Mouse (Mus musculus) frontal cortex, postnatal 14 days (tissue): Measurements from ENCODE around the gene Chrna5.
"Not testable (repeated sequence)": the region's sequence is repeated elsewhere in the genome, so short reads cannot be mapped to it uniquely, and the experiment has no call there.

Source experiments
- DNase-seq, 2 experiments: peaks; one replicate each; pipeline ENCODE4 v3.0.0; 2022; ENCODE audit warnings: low spot score in 2 of 2

Chrna5 gene

DNA sequence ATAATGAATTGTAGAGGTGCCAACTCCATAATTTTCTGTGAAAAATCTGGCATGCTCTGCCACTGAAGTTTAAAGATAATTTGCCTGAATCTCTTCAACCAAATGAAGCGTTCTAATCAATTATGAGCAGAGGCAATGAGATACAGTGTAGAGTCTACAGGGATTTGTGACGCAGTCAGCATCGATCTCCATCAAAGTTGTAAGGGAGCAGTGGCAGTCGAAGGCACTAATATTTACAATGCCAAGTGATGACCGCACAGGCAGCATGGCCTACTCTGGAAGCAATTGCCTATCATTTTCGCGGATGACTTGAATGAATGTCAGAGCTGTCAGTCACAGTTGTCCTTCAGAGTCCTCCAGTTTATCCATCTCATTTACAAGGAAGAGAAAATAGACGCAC, at the start of gene Chrna5:
Gene Chrna5 (plus strand): TSS at position 207 of the 400 bp plus-strand sequence.
- no peak for DNase-seq

DNA sequence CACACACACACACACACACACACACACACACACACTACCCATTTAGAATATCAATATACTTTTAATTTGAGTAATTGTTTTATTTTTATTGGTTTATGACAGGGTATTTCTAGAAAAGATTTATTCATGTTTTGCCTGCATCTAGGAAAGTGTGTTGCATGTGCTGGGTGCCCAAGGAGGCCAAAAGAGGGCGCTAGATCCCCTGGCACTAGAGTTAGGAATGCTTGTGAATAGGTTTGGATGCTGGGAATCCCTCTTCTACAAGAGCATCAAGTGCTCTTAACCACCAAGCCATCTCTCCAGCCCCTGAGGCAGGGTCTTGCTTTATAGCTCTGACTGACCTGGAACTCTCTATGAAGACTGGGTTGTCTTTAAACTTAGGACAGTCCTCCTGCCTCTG, 48.9 kb upstream of the Chrna5 start:
- no peak for DNase-seq

DNA sequence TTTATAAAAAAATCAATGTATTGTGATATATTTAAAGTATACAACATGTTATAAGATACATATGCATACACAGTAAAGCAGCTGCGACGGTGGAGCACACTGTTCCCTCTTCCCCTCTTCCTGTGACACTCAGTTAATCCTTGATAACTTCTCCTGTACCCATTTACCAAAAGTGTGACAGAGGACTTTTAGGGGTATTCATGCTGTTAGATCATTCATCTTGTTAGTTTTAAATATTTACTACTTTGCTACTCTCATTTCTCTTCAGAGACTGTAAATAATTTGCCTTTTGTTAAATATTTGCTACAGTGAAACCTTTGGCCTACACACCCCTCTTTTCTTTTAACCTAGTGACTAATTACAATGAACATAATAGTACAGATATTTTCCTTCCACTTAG, 48.3 kb upstream of the Chrna5 start:
- no peak for DNase-seq

DNA sequence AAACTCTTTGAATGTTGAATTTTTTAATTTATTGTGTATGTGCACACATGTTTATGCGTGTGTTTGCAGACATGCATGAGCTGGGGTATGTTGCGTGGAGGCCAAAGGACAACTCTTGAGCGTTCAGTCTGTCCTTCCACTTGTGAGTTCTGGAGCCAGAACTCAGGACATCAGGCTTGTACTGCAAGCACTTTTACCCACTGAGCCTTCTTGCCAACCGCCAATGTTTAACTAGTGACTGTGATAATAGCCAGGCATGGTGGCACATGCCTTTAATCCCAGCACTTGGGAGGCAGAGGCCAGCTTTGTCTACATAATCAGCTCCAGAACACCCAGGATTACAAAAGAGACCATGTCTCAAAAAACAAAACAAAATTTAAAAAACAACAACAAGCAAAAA, 38.6 kb upstream of the Chrna5 start:
- DNase-seq, result no peak

DNA sequence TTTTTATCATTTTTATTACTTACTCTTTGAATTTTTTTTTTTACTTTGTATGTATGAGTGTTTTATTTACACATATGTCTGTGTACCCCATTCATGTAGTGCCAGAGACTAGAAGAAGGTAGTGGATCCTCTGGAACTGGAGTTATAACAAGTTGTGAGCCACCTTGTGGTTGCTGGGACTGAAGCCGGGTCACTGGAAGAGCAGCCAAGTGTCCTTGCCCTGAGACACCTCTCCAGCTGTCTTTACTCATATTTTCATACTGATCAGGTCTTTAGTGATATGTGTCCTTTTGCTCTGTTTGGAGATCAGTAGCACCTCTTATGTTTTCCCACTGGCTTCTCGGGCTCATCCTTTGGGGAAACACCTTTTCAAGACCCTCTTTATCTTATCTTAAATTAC, 36.2 kb upstream of the Chrna5 start:
- DNase-seq, result no peak

DNA sequence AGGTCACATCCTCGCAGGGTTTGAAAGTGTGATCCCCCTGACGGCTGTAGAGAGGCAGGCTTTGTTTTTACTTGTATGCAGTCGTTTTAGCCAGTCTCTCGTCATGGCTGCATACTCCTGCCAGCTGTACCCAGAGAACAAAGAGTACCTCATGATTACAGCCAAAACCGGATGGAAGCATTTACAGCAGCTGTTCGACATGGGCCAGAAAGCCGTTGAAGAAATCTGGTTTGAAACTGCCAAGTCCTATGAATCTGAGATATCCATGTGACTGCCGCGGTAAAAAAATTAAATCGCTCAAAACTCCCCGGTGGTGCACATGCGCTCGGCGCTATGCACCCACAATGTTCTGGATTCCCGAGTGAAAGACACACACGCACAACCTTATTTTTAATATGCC, 34.4 kb upstream of the Chrna5 start:
- no peak for DNase-seq

DNA sequence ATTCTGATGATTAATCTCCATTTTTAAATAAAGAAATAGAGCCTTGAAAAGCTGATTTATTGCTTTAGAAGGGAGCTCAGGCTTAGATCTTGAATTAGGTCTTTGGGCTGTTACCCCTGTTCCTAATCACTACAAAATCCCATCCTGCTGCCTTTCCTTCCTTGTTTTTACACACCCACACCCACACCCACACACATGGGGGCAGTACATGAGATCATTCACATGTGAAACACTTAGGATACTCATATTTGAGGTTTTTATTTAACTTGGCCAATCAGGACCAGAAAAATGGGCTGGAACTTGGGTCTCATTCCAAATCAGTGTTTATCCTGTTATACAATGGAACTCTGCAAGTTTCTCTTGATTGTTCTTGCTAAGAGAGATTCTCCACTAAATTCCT, 31.2 kb upstream of the Chrna5 start:
- no peak for DNase-seq

DNA sequence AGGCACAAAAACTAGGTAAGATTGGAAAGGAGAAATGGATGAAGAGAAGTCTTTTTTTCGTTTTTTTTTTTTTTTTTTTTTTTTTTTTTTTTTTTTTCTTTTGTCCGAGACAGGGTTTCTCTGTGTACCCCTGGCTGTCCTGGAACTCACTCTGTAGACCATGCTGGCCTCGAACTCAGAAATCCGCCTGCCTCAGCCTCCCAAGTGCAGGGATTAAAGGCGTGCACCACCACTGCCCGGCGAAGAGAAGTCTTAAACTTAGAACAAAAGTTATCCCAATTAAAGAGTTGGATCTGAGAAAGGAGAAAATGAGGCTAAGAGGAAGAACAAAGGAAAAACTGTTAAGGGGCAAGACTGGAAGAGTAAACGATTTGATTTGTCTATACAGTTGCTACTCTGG, 30.5 kb upstream of the Chrna5 start:
- DNase-seq, result not testable (repeated sequence)

DNA sequence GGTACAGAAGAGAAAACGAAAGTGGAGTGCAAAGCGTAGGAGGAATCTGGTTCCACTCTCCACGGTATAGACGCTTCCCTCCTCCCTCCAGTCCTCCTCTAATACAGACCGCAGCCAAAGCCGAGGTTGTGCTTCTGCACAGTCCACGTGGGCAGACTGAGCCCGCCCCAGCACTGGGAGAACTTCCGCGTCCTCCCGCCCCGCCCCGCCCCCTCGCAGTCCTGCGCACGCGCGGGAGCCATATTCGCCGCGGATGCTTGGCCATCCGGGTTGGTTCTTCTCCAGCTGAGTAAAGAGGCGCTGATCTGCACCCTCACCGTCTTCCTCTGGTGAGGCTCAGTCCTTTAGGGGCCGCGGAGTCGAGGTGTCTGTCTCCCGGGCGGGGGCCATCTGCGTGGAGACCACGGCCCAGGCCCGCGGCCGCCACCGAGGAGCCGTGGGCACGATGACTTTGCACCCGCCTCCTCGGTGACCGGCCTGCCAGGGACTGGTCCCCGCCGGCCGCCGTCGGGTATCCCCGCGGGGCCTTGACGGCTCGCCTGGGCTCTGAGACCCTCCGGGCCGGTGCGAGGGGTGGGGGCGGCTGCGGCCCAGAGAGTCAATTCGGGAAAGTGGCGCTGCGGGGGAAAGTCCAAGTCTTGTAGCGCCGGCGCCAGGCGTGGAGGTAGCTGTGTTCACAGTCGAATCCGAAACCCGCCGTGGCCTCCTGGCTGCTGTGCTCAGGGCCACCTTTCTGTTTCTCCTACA, 29.9 kb upstream of the Chrna5 start, which contains the start of the genes Psma4 and AY074887:
Gene Psma4 (plus strand): TSS at position 216 of the 747 bp plus-strand sequence.
Gene AY074887 (minus strand): TSS at position 424 of the 747 bp plus-strand sequence.
- peak; percentile 64 to 80 for DNase-seq

DNA sequence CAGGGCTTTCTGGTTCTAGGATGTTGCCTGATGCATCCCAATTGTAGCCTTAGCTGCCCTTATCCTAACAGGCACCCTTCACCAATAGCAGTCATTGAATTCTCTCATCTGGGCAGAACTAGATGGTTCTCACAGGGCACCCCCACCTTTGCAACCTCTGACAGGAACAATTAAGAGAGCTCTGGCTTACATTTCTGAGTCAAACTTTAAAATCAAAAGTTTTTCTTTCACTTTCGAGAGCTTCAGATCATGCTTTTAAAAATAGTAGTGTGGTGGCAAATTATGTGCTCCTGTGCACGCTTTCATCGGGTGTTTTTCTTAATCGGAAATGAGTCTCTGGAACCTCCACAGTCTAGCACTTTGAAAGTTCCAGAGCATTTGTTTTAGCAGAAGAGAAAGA, 19.6 kb upstream of the Chrna5 start:
- DNase-seq, result no peak

DNA sequence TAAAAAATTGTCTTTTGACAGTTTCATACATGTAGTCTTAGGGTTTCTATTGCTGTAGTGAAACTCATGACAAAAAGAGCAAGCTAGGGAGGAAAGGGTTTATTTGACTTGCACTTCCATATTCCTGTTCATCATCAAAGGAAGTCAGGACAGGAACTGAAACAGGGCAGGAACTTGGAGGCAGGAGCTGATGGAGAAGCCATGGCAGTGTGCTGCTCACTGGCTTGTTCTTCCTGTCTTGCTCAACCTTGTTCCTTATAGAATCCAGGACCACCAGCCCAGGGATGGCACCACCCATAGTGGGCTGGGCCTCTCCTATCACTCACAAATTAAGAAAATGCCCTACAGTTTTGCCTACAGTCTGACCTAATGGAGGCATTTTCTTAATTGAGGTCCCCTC, 17.0 kb upstream of the Chrna5 start:
- no peak for DNase-seq

DNA sequence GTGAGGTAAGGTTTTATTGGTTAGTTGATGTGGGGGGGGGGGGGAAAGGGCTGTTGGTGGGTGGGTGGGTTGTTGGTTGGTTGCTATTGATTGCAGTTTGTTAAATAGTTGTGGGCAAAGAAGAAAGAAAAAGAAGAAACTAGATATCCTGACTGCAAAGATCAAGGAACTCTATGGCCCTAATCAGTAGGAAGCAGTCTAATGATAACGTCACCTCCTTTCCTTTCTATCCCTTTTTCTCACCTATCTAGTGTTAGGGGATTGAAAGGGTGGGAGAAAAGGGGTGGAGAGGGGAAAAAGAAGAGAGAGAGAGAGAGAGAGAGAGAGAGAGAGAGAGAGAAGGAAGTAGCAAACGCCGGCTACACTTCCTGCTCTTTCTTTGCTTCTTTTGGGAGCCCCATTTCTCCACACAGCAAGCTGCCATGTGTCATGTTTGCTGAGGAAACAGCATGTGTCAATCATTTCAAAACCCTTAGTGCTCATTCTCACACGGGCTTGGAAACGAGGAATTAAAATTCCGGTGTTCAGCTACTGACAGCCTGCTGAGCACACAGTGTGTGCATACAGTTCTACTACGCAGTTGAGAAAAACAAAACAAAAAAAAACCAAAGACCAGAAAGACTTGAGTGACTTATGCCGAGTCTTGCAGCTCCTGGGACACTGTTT, 10.6 kb upstream of the Chrna5 start:
- no peak for DNase-seq

DNA sequence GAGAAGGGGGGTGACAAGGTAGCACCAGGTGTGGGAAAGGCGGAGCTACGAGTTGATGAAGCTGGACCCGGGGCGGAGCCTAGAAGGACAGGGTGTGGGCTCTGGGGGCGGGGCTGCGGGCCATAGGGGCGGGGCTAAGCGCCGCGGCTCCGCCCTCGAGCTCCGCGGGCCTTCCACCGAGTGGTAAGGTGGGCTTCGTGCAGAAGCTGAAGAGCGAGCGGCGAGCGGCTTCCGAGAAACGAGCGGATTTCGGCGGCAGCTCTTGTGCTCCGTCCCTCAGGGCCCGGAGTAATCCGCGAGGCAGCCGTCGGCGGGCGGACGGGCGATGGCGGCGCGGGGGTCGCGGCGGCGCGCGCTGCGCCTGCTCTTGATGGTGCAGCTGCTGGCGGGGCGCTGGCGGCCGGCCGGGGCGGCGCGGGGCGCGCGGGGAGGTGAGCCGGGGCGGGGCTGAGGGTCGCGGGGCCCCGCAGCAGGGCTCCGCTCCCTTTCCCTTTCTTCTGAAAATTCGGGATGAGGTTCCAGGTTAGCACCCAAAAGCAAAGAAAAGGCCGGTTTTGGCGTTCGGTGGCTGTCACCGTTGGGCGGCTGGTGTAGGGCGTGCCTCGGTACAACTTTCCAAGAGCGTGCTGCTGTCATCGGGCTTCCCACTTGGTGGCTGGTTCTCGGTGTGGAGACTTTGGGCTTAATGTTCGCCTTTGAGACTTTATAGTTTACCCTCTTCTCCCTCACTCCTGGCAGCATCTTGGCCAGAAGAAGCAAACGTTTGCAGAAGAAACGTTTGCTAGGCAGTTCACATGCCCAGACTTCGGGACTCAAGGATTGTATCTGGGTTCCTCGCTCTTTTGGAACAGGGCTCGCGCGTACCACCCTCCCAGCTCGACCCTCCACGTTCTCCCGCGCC, 861 bp downstream of the Chrna5 start:
- DNase-seq, result no peak

DNA sequence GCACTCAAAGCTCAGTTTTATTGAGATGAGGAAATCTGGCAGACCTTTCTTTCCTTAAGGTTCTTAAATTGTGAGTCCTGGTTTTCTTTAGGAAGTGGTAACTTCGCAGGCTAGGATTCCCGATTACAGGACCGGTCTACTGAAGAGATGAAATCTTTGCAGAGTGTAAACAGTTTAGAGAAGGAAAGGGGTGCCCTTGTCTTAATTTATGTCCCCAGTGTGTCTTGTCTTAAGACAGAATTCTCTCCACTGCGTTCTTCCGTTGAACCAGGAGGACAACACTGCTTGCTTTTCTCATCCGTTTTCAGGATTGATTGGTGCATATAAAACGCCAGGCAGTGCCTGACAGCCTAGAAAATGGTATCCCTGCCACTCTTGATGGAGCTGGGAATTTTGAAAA, 1.7 kb downstream of the Chrna5 start:
- DNase-seq, result no peak

DNA sequence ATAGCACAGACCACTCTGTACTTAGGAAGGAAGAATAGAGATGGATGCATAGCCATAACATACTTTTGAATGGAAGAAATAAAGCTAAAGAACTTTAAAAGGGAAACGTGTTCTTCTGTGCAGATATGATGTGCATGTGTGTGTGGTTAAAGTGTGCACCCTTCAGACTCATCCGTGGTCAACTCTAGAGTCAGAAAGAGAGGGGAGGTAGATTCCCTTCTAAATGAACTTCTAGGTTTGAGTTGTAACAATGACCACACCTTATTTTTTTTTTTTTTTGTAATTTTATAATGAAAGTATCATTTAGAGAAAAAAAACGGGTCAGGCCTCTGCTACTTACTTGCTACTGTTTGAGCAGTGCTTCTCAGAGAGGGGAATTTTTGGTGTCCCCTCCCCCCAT, 9.7 kb downstream of the Chrna5 start:
- no peak for DNase-seq

DNA sequence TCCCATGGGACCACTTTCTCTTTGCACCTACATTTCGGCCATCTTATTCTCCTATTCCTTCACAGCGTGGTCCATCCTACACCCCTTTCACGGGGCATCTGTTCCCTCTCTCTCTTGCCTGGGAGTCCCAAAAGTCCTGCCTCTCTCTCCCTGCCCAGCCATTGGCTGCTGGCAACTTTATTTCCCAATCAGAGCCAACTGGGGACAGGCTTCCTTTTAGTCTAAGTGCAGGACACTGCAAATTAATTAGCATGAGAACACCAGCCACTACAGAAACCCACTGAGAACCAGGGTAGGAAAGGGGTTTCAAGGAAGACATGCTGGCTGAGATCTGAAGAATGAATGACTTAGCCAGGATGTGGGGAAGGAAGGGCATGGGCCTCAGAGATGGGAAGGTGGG, 13.7 kb downstream of the Chrna5 start:
- DNase-seq, result no peak

DNA sequence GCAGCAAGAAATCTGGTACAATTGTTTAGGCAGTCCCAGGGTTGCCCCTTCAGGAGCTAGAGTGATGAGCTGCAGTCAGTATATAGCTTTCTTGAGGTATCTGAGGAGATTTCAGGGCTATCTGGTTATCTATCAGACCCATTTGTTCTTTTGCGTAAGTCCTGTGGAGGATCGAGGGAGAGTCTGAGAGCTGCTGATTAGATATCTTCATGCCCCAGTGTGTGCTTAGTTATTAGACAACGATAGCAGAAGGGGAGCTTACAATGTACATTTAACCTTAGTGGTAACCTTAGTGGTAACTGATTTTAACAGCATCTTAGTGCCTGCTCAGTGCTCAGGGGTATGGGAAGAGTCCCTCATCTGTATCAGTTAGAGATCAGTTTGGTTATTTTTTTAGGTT, 15.0 kb downstream of the Chrna5 start:
- no peak for DNase-seq

DNA sequence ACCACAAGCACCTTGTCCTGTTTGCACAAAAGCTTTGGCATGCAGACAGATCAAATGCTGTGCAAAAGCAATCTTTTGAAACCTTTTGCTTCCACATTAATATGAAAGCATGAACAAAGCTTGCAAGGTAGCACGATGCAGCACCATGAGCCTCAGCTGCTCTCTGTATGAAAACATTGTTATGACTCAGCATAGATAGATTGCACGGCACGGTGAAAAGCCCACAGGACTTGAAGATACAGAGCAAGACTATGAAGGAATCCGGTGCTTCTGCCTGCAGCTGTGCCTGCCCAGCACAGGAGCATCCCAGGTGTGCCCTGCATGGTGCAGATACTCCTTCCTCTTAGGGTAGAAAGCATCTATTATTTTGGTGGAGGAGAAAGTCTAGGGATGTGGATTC, 22.9 kb downstream of the Chrna5 start:
- no peak for DNase-seq

DNA sequence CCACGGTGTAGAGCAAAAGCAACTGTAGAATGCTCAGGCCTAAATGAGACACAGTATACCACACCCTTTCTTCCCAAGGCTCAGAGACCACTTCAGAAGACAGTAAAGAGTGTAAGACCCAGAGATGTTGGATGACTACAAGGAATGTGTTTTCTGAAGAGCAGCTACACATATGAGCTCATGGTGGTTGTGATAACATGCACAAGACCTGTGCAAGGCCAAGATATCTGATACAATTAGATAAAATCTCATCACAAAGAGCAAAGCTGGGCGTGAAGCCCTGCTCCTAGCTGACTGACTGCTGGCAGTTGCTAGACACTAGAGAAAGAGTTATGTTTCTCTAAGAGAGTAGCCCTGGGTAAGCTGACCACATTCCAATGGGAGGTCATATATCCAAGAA, 29.0 kb downstream of the Chrna5 start:
- DNase-seq, result no peak

DNA sequence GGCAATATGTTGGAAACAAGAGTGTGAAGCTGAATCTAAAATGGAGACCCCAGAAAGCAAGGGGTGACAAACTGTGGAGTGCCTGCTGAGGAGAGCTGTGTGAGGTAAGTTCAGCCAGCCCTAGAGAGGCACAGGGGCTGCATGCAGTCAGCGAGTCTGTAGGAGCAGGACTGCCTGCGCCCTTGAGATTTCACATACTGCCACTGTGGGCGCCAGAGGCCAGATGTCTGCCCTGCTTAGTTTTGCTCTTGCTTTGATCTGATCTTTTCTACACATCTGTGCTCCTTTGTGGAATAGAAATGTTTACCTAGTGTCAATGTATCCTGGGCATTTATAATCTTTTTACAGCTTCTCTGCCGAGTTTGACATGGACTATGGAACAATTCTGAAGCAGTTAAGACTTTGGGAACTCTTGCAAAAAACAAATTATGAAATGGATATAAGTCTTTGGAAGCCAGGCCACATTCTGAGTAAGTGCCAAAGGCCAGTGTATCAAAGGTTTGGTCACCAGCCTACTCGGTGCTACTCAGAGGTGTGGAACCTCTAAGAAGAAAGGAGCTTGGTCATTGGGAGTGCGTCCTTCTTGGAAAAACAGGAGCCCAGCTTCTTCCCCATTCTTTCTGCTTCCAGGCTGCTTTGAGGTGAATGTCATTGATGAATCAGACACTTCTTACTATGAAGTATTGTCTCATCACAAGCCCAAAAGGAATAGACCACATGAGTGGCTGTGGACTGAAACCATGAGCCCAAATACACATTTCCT, 30.1 kb downstream of the Chrna5 start:
- no peak for DNase-seq

DNA sequence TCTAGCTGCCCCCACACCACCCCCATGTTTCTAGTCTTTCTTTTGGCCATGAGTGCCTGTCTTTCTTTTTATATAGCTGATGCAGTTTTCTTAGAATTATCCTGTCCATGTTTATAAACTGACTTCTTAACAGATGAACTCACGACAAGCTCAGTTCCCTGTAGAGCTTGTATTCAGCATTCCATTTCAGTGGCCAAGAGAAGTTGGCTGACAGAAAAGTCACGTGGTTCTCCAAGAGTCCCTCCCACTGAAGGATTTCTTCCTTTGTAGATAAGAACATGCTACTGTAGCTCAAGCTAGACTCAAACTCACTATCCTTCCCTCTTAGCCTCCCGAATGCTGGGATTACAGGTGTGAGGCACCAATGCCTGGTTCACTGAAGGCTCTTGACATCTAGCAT, 36.2 kb downstream of the Chrna5 start:
- no peak for DNase-seq

DNA sequence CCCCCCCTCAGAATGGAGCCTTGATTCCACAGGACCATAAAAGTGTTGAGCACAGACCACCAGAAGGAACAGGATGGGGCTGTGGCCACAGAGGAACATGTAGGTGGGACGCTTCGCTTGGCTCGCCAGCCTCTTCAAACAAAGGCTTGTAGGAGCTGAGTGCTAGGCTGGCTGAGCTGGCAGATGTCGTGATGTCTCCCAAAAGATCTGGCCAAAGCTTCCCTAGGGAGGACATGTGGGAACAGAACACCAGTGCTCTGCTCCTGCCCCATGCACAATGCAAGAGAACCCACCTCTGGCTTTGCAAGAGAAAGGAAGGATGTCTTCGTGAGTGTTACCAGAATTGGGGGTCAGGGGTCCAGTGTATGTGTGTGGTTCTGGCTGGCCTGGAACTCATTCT, 42.6 kb downstream of the Chrna5 start:
- DNase-seq, result no peak
